Mouse (Mus musculus) monocyte, adult 5-6 weeks (primary cell): Measurements from ENCODE around the gene H2afv. TPM values are rescaled to one million over a fixed set of nuclear protein-coding genes. Genes with fewer than 3 reads are reported as not detected.
A peak's percentile ranks its signal among the peaks of the same experiment; 100 is the strongest.

ENCODE experiments used
- ATAC-seq: fragments of 153-309, 156-312 bp; replicated peaks from 2 replicates; pipeline ENCODE4 v1.8.0; 2017; ENCODE audit warnings: mild to moderate bottlenecking; ENCODE audit not compliant: low TSS enrichment, insufficient number of reproducible peaks, severe bottlenecking, poor library complexity, low FRiP score
- total RNA-seq: library from RNA; stranded (forward); fragments of 200-1000, 200-491, 200-594 nt; gene quantifications from 3 replicates; pipeline ENCODE4 v1.2.3, GENCODE M21; 2017

H2afv gene
- total RNA-seq, 1 experiment from 2014 or later, result 31.2 TPM

DNA sequence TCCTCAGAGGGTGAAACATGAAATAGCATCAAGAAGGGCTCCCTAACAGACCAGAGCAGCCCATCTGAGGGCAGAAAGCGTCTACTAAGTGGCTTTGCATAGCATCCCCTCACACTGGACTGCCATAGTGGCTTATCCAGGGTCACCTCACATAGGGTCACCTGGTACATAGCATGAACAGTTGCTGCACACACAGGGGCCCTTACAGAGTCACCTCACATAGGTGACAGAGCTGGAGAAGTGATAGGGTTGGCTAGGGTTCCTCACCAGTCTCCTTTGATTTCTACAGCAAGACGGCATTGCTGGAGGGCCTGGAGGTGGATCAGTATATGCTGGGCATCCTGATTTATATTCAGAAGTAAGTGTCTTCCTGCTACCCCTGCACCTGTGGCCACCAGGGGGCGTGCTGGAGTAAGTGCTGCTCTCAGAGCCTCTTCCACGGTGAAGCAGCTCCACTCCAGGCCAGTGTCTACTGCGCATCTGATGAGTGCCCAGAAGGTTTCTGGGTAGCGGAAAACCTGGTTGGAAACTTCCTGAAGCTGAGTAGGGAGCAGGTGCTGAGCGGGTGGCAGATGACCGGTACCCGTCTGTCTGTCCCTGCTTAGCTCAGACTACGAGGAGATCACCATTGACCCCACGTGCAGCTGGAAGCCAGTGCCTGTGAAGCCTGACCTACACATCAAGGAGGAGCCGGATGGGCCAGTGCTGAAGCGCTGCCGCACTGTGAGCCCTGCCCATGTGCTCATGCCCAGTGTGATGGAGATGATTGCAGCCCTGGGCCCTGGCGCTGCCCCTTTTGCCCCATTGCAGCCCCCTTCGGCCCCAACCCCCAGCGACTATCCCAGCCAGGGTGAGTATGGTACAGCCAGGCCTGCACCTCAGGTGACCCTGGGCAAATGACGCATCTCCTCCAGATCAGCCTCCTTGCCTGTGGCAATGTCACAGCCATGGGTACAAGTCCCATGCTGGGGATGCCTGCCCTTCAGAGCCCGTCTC, 41.4 kb downstream of the H2afv start:
- peak; percentile 59 for ATAC-seq

GRCm38 (mm10) chr11:6398141-6398540, 46.1 kb downstream of the H2afv start:
- ATAC-seq, result no peak

- ATAC-seq, result no peak
These were observed 48.7 kb downstream of the H2afv start for GRCm38 (mm10) chr11:6395565-6395964.

- ATAC-seq, result no peak
These were observed 50.4 kb downstream of the H2afv start for GRCm38 (mm10) chr11:6393866-6394265.

- no peak for ATAC-seq
These were observed 51.4 kb downstream of the H2afv start for GRCm38 (mm10) chr11:6392857-6393256.

DNA sequence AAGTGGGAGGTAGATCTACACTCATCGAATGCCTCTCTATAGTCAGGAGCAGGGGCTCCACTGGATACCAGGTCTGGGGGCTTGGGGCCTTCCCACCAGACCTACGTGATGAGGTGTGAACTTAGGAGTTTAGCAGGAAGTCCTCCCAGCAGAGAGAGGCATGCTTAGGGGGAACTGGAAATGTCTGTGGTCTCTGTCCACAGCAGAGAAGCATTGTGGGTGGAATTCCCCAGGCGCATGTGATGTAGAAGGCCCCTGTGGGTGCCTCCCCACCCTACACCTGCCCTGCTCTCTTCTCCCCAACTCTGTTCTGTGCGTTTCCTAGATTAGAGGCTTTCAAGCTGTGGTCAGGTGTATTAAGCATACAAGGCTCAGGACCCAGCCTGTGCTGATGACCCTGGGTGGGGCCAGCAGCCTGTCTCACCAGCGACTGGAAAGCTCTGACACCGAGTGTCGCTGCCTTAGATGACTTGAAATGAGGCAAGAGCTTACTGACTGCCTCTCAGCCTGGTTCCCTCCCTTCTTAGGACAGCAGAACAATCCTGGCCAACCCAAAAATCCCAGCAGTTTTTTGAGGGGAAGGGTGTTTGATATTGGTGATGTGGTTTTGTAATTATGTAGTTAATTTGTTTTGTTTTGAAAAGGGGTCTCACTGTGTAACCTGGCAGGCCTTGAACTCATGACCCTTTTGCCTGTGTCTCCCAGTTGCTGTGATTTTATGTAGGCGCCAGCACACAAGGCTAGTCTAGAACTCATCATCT, 52.5 kb downstream of the H2afv start:
- peak; percentile 44 for ATAC-seq

DNA sequence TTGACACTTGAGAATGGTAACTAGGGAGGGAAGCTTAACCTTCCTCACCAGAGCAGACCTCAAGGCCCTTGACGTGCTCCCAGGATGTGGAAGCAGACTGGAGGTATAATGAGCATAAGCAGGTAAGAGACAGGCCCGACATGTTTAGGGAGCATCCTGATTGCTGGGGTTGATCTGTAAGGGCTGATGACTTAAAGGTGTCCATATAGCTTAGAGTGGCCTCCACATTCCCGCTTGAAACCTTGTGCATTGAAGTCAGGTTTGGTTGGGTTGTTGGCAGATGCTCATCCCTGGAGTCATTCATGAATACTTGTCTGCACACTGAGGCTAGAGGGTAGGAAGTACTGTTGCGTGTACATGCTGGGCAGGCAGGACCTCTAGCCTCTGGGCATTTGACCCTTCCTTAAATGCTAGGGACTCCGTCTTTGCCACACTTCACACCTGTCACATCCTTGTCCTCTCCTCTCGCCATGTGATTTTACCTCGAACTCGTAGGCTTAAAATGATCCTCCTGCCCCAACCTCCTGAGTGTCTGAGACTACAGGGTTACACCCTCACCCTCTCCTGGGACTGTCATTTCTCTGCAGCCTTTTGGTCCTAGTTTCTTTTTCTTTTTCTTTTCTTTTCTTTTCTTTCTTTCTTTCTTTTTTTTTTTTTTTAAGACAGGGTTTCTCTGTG, 53.7 kb downstream of the H2afv start:
- no peak for ATAC-seq

DNA sequence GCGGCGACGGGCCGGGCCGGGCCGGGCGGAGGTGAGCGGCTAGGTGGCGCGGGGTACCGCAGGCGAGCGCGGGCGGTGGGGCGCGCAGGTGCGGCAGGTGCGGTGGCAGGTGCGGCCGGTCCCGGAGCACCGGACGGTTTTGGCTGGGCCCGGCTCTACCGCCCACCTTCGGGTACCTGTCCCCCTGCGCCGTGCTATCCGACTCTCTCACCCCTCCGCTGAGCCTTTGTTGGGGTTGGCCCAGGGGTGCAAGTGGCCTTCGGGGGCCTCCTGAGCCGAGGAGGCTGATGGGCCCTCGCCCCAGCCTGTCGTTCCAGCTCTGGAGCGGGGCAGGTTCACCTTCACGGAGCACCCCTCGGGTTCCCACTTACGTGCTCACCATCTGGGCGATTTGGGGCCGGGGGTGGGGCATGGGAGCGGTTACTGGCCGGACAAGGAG, 54.7 kb downstream of the H2afv start:
- no peak for ATAC-seq

- ATAC-seq, result peak; percentile 68
These were observed 55.4 kb downstream of the H2afv start, which contains the start of gene Zmiz2 for GRCm38 (mm10) chr11:6388726-6389413. TSS of gene Zmiz2 (plus strand) at chr11:6389074.

DNA sequence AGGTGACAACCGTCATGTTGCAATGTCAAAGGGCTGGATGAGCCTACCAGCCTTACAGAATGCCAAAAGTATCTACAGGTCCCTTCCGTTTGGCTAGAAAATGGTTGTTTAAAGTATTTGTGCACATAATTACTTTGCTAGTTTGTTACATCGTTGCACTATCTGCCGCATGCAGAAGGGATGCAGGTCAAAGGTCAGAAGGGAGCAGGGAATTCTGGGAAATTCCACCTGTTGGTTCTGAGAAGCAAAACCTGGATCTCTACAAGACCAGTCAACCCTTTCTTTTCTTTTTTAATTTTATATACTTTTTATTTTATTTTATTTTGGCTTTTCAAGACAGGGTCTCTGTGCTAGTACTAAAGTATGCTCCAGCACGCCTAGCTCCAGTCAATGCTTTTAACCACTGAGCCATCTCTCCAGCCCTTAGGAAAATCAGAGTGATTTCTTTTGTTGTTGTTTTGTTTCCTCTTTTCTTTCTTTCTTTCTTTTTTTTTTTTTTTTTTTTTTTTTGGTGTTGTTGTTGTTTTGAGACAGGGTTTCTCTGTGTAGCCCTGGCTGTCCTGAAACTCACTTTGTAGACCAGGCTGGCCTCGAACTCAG, 56.0 kb downstream of the H2afv start:
- no peak for ATAC-seq

DNA sequence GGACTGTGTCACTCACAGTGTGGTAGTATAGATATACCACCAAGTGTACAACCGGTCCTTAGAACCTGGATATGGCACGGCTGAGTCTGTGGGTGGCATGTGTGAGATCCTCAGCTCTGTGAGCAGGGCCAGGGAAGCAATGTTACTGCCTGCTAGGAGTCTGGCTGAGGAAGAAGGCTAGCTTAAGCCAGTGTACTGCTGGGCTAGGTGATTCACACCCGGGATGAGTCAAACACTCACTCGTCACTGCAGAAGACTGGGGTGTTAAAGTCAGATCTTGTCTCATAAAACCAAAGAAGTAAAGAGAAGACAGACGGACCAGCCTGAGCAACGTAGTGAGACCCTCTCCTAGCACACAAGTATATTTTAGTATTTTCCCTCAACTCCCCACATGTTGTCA, 63.3 kb downstream of the H2afv start:
- ATAC-seq, result no peak

Other genes starting within 250 kb of the H2afv start
- gene A730071L15Rik, start 244.4 kb downstream of the H2afv start, total RNA-seq, result 0.85 to 2.3 TPM (median 1.9 TPM) in 3 replicates
- gene Nudcd3, start 244.0 kb downstream of the H2afv start, total RNA-seq, result 28.7 to 49.9 TPM (median 29.7 TPM) in 3 replicates
- not detected in 3 replicates for gene Npc1l1, start 214.3 kb downstream of the H2afv start, total RNA-seq
- gene Ddx56, start 176.7 kb downstream of the H2afv start, total RNA-seq, result 8.9 to 37.0 TPM (median 20.5 TPM) in 3 replicates
- gene Tmed4, start 169.6 kb downstream of the H2afv start, total RNA-seq, result 21.0 to 35.8 TPM (median 33.1 TPM) in 3 replicates
- 81.0 to 137 TPM (median 90.9 TPM) in 3 replicates for gene Ogdh, start 152.8 kb downstream of the H2afv start, total RNA-seq
- 11.9 to 27.0 TPM (median 16.3 TPM) in 3 replicates for gene Zmiz2, start 55.4 kb downstream of the H2afv start, total RNA-seq
- 917 to 1,280 TPM (median 1,115 TPM) in 3 replicates for gene Ppia, start 29.0 kb downstream of the H2afv start, total RNA-seq
- 67.4 to 82.3 TPM (median 75.6 TPM) in 3 replicates for gene Purb, start 31.5 kb upstream of the H2afv start, total RNA-seq
- gene Myo1g, start 76.5 kb upstream of the H2afv start, total RNA-seq, result 572 to 636 TPM (median 611 TPM) in 3 replicates
- 148 to 199 TPM (median 172 TPM) in 3 replicates for gene Ccm2, start 102.4 kb upstream of the H2afv start, total RNA-seq
- 0.78 to 2.7 TPM (median 0.85 TPM) in 3 replicates for gene Nacad, start 161.6 kb upstream of the H2afv start, total RNA-seq
- gene Tbrg4, start 181.6 kb upstream of the H2afv start, total RNA-seq, result 14.7 to 21.2 TPM (median 15.2 TPM) in 3 replicates
- not detected in 3 replicates for gene Wap, start 194.2 kb upstream of the H2afv start, total RNA-seq
- not detected in 3 replicates for gene Ramp3, start 214.1 kb upstream of the H2afv start, total RNA-seq